Mouse (Mus musculus) erythroid progenitor cell, adult 5-6 weeks (primary cell): ENCODE measurements around the gene Gpr156. TPM values are rescaled to one million over a fixed set of nuclear protein-coding genes. Genes with fewer than 3 reads are reported as not detected.
"Not testable (repeated sequence)": the region's sequence is repeated elsewhere in the genome, so short reads cannot be mapped to it uniquely, and the experiment has no call there.

Experiments
- ATAC-seq: replicated peaks from 2 replicates; pipeline ENCODE4 v1.8.0; 2016; ENCODE audit warnings: moderate number of reproducible peaks, mild to moderate bottlenecking, moderate TSS enrichment, inconsistent platforms; ENCODE audit not compliant: poor library complexity, low FRiP score, severe bottlenecking
- total RNA-seq, 2 experiments: library from RNA; stranded (forward) in 1 of 2; stranded (reverse) in 1 of 2; fragments of 150-400 nt in 1 of 2; fragments of 186-747, 209-891 nt in 1 of 2; gene quantifications; 2 replicates each; pipeline versions ENCODE4 v1.2.3 to v1.2.4; 2015 to 2017; ENCODE audit warnings: low replicate concordance in 2 of 2

Gene Gpr156
- total RNA-seq, 2 experiments from 2014 or later, result not detected

DNA sequence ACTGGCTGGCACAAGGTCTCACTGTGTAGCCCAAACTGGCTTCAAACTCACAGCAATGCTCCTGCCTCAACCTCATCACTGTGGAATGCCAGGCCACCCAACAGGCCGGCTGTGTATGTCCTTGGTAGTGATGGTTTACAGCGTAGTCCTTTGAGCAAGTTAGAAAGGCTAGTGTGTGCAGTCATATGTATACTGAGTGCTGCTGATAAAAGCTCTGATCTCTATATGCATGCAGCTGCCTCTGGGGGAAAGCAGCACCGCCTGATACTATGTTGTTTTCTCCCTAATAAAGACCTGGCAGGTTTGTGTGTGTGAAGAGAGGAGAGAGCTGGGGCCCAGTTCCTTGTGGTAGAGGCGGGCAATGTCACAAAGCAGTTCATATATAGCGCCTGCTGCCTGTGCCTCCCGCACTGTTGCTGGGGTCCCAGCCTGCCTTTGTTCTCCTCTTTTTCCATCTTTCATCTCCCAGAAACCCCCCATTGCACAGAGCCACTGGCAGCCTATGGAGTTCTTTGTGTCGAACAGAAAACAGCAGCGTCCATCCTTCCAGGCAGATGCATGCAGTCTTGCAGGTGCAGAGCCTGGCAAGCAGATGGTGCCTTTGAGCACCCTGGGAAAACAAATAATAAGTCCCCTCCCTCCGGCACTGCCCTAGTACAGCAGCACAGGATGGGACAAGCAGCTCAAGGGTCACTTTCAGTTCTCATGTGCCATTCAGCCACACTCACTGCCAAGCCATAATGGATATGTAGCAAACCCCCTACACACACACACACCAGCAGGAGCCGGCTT, 74.5 kb downstream of the Gpr156 start:
- no peak for ATAC-seq

DNA sequence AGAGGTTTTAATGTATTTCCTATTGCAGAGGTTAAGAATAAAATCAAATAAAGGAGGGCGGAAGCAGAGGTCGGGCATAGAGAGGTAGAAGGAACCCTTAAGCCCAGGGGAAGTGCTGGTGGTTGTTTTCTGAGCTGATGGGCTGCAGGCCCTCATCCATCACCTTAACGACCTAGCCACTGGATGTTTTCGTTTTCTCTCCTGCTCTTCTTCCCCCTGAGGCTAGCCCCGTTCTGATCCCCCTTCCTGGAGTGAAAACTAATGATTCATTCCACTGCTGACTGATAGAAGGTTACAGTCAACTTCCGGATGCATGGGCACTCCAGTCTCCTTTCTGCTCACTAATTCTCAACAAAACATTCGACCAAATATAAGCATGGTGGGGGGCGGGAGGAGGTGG, 76.5 kb downstream of the Gpr156 start:
- ATAC-seq, result no peak

DNA sequence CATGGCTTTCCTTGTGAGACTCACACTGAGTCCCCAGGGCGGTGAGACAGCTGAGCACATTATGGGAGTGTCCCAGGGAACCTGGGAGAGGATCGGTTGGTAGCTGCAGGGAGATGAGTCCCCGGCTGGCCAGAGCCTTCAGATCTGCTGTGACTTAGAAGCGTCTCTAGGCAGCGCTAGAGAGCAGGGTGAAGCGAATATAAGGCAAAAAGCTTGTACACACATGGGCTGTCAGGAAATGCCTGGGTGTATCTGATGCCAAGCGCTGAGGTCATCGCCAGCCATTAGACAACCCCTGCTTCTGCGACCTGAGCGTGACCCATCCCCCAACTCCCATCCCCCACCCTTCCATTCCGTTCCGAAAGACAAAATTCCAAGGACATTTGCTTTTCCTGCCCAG, 78.4 kb downstream of the Gpr156 start:
- ATAC-seq, result no peak

DNA sequence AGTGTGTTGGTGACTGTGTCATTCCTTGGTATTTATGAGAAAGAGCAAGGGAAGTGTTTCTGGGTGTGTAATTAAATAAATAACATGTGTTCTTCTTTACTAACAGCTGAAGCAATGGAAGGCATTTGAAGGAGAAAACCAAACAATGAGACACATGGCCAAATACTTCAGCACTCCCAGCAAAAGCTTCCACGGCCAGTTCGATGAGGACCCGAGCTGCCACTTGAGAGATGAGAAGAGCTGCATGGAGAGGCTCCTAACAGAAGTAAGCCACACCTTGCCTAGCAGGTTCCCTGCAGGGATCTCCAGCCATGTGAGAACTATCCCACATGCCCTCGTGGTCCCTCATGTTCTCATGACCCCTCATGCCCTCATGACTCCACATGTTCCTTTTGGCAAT, 81.5 kb downstream of the Gpr156 start:
- no peak for ATAC-seq

DNA sequence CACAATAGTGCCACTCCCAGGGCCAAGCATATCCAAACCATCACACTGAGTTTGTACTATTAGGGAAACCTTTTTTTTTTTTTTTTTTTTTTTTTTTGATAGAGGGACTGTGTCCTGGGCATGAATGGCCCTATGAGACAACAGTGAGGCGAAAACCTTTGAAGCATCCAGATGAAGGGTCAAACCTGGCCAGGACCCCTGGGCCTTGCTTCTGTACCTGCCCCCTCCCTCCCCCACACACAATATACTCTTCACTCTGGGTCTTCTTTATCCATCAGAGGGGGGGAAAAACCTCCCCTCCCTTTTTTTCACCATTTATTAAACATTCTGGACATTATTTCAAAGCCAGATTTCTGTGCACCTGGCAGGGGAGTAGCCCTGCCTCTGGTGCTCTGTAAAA, 83.5 kb downstream of the Gpr156 start:
- no peak for ATAC-seq

DNA sequence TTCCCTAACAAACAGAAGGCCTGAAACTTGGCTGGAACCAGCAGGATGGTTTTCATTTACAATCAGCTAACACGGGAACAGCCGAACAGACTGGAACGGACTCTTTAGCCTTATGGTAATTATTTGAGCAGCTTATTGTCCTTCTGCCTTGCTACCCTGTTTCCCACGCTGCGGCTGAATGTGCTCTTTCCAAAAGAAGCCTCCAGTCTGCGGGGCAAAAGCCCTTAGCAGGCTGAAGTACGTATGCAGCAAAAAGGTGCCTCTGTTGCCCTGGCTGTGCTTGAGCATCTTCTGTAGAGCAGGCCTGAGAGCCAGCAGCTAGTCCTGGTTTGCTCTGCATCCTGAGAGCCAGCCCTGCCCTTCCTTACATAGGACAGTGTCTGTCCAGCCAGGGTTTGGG, 83.9 kb downstream of the Gpr156 start:
- no peak for ATAC-seq

DNA sequence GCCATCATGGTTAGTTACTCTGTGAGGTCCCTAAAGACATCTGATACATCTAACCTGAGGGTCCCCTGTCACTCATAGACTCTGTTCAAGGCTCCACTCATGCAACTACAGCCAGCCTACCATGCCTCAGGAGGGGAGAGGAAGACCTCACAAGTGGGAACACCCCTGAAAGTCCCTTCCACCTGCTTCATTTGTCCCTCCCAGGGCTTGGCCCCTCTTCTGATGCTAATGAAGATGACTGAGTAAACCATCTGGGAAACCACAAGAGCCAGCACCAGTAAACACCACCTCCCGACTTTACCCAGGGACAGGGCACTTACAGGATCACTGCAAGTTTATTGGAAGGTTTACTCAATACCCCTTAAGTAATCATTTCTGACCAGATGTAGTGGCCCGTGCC, 85.5 kb downstream of the Gpr156 start:
- no peak for ATAC-seq

DNA sequence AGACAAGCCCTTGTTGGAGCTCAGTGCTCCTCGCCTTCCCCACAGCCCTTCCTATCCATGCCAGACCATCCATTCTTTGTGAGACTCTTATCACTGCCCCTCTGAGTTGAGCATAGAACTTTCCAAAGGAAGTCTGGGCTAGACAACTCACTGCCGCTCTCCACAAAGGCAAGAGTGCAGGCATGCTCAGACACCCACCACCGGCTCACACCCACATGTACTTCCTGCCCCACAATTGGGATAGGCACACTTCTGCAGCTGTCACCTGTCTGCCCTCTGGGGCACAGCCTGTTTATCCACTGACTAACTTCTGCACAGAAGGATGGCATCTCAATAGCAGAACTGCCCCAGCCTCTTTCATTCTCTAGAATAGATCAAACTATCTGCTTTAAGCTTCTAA, 86.2 kb downstream of the Gpr156 start:
- no peak for ATAC-seq

DNA sequence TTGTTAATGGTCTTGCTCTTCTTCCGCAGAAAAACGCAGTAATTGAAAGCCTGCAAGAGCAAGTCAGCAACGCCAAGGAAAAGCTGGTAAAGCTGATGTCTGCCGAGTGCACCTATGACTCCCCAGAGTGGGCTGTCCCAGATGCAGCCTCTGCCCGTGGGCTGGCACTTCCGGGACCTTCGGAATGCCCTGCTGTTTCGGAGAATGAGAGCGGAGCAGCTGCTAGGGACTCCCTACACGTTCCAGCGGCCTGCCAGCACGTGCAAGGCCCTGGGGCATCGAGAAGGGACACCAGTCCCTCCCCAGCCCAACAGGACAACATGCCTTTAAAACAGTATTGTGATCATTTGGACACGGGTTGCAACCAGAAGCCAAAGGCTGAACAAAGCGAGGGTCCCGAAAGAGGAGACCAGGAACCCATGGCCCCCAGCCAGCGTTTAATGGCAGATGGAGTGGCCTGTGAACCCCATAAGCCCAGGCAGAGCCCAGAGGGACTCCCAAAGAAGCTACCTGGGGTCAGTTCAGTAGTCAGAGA, 88.3 kb downstream of the Gpr156 start:
- no peak for ATAC-seq

DNA sequence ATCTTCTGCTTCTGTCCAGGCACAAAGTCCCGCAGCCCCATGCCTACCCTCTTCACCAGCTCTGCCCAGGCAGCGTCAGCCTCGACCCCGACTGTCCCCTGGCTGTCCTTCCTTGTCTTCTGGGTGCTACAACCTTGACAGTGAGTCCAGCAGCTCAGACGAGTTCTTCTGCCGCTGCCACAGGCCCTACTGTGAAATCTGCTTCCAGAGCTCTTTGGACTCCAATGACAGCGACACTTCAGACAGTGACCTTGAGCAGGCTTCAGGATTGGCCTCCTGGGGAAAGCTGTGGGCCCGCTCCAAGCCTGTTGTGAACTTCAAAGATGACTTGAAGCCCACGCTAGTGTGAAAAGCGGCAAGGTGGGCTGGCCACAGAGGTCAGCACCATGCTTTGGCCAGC, 89.2 kb downstream of the Gpr156 start:
- ATAC-seq, result no peak

DNA sequence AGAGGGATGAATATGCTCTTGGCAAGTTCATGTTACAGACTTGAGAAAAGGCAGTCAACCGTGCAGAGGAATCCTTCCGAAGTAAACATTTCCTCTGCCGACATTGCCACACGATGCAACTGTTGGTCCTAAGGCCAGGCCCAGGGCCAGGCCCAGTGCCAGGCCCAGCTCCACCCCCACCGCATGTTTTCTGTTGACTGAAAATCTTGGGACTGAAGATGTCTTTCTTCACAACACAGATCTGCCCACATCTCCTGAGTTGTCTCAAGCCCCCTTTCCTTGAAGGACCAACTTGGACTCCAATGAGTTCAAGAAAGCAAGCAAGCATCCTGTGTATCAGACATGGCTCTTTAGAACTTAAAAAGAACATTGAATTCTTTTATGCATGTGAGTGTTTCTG, 92.1 kb downstream of the Gpr156 start:
- no peak for ATAC-seq

DNA sequence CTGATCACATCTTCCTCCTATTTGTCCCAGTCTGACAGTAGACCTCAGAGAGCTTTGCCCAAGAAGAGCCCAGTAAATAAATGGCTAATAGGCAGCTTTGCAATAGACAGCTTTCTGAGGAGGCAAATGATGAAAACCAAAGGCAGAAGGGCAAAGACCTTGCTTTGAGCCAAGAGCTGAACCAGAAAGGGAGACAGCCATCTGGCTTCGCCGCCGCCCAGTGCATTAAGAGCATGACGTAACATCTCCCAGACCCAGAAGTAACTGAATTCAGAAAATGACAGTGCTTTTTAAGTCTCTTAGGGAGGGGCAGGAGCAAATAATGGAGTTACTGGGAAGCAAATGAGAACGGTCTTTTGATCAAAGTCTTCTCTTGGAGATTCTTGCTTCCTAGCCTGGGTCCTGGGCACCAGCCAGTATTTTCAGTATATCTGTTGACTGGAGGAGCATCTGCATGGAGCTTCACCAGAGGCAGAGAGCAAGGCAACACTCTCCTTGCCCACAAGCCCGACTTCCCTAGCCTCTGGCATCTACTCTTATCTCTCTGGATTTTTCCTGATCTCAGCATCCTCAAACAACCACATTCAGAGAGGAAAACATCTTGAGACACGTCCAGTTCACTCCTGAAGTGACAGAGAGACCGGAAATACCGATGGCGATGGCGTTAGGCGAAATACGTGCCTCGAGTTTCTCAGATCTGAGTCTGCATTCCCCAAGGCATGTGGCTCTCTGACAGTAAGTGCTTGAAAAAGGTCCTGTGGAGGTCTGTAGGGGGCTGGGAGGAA, 92.9 kb downstream of the Gpr156 start:
- no peak for ATAC-seq

DNA sequence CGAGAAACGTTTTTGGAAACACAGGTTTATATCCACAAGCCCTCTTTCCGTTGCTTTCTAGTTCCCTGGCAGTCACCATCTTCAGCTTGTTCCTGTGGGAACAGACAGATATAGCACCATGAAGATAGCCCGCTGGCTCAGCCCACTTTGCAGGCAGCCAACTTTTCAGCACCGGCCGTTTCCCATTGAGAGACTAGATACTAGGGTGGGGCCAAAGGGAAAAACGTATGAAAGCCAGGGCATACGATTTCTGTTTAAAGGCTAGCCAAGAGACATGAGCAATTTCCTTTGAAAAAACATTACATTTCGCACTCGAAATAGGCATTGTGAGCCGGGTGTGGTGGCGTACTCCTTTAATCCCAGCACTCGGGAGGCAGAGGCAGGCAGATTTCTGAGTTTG, 95.2 kb downstream of the Gpr156 start:
- ATAC-seq, result no peak

DNA sequence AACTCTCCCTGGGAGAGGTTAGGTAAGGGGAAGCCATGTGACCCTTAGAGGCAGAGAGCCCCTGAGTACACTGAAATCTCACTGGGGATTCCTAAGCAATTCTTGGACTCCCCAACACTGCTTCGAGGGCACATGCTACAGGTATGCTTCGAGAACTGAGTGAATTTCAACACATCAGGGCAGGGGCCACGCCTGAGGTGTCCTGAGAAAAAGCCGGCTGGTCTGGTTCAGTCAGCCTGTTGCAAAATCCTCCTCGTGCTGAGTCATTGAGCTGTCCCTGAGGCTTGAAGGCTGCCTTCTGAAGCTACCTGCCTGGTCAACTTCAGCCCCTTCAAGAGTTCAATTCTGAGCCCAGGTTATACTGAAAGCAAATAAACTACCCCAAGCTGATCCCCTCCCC, 96.1 kb downstream of the Gpr156 start:
- ATAC-seq, result no peak

DNA sequence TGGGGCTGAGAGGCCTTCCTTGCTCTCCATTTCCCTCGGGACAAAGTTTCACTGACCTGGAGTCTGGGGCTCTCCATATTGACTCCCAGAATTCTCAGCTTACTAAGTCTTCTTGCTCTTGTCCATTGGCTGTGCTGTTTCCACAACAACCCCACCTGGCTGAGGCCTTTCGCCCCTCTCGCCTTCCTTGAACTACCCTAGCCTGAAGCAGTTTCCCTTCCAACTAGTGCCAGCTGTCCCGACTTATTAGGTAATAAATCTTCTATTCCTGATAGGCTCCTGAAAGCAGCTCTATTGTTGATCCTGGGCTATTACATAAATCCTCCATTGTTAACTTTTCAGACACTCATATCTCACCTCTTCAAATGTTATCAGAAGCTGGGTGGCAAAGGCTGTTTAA, 96.6 kb downstream of the Gpr156 start:
- ATAC-seq, result no peak

DNA sequence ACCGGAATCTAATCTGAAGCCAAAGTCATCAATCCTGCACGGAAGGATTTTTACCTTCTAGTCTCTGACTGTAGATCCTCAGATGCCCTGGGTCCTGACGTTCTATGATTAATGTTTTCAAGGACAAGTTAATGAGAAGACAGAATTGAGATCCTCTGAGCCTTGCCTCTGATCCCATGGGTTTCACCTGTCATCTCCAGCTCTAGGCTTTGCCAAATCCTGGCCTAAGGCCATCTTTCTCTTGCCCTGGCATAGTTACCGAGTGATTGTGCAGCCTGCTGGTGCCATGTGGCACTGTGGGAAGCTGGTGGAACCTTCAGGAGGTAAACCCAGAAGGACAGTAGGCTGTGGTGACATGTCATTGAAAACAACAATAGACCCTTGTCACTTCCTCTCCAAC, 98.7 kb downstream of the Gpr156 start:
- no peak for ATAC-seq

DNA sequence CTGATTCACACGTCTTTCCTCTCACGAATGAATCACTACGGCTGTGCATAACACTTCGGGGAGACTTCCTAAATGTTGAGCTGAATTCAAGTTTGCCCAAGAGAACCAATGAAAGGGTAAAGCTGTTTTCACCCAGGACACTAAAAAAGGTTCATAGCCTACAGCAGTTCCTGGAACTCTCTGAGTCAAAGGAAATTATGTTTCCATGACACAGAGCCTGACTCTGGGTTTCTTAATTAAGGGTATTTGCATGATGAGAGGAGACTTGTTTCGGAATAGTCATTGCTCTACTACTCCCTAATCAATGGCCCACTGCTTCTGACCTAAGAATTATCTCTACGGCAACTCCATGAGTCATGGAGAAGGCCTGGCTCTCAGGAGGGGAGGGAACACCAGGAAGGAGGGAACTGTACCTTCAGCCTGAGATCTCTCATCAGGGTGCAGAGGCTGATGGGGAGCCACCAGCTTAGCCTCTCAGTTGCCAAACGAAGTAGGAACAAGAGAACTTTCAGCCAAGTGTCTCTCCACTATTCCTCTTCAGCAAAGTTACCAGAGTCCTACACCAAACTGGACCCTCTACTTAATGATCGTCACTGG, 100.7 kb downstream of the Gpr156 start:
- ATAC-seq, result no peak

DNA sequence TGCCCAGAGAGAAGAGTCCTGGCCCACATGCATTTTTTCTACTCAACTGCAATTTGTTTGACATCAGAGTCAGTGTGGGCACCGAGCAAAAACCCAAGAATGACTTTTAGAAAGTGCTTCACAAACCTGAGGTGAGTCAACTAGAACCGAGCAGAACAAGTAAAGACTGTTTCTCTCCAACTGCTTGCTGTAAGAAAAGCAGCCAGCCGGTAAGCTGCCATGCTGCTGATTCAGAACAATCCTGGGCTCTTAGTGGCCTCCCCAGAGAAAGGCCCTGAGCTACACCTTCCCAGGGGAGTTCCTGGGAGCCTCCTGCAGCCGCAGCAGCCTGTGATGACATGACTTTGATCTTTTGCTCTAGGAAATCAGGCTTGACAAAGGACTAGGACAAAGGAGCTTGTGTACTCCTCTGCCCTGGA, 101.7 kb downstream of the Gpr156 start:
- ATAC-seq, result no peak

DNA sequence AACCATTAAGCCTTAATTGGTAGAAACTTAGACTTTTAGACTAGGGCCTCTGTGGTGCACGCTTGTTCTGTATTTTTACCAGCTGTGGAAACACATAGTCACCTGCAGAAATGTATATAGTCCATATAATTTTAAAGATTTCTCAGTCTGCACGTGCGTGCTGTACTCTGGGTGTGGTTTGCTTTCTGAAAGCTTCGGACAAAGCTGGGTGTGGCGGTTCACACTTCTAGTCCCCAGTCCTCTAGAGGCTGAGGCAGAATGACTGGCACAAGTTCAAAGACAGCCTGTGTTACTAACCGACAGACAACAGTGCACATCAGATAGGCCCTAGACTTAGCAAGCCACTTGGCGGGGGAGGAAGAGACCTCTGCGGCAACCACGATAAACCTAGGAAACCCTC, 116.3 kb downstream of the Gpr156 start:
- ATAC-seq, result no peak; the same call in 1 of the 2 replicates

DNA sequence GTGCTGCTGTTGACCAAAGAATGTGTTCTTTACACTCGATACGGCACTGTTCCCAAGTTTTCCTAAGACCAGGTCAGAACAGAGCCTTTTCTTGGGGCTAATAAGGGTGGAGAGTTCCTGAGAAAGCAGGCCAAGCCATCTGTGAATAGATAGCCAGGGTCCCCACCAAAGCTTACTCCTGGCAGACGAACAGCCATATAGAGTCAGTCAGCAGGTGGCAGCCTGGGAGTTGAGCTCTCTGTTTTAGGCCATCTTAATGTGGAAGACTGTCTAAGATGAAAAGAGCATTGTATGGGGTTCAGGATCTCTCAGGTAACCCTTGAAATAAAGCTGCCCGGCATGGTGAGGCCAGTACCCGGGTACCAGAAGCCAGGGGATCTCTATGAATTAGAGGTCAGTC, 116.8 kb downstream of the Gpr156 start:
- no peak for ATAC-seq

DNA sequence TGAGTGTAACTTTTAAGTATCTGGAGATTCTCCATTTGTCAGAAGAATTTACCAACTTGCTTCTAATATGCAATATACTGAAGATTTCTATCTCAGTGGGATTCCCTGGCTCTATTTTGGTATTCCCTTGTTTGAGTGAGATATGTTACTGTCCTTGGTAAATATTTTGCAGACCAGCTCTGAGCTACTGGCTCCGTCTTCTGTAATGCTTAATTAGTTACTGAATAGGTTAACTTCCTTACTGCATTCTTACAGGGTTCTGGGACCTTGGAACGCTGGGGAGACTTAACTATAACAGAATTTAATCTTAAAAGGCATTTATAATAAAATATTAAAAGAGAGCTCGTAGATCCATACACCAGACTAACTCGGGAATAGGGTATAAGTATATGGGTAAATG, 121.8 kb downstream of the Gpr156 start:
- not testable (repeated sequence) for ATAC-seq
